9 mouse cellular contexts compared by ENCODE assay signal in genomic region chrX:162266769-162267168, GRCm38 (mm10).
DNase-seq lines count a peak whose midpoint lies in the region; ATAC-seq lines count a peak whose summit lies in the region.
"Had no signal": no experiment of that assay in that cellular context is flagged by ENCODE, and none has a peak within 500 bp of the region (broad histone marks: within the 10 kb centered on the region; RNA-seq: fewer than 3 reads in every experiment).

No protein-coding gene starts in this region.

- no peak overlapping the region for H3K27ac ChIP-seq in heart, embryonic 11.5 days (ENCODE audit: low read depth, low read length)
- peak overlapping the region; percentile 59 for H3K27ac ChIP-seq in hindbrain, embryonic 10.5 days
- no peak overlapping the region for H3K27ac ChIP-seq in midbrain, embryonic 14.5 days (replicated peaks; ENCODE audit: low read depth, low read length)
- H3K27ac ChIP-seq: lung, embryonic 15.5 days had no signal

- no peaks in the 10 kb centered on the region for H3K4me1 ChIP-seq in heart, embryonic 11.5 days (ENCODE audit: control insufficient read depth, insufficient read depth, low read length)
- H3K4me1 ChIP-seq in hindbrain, embryonic 10.5 days (replicated peaks): peaks cover 10% of the 10 kb centered on the region; the same call in 1 of the 2 replicates
- H3K4me1 ChIP-seq in midbrain, embryonic 14.5 days (ENCODE audit: control insufficient read depth, insufficient read depth, low read length): no peaks in the 10 kb centered on the region; the same call in 1 of the 2 replicates
- H3K4me1 ChIP-seq: lung, embryonic 15.5 days had no signal

- no peak overlapping the region for H3K4me2 ChIP-seq in heart, embryonic 11.5 days
- no peak overlapping the region for H3K4me2 ChIP-seq in midbrain, embryonic 14.5 days (ENCODE audit: low read length)
- H3K4me2 ChIP-seq: lung, embryonic 15.5 days had no signal

- H3K27me3 ChIP-seq in heart, embryonic 11.5 days (ENCODE audit: control insufficient read depth, insufficient read depth, low read length): no peaks in the 10 kb centered on the region
- H3K27me3 ChIP-seq in hindbrain, embryonic 10.5 days (ENCODE audit: insufficient read depth, poor library complexity, severe bottlenecking): peaks cover 9% of the 10 kb centered on the region; the same call in 1 of the 2 replicates
- no peaks in the 10 kb centered on the region for H3K27me3 ChIP-seq in midbrain, embryonic 14.5 days (ENCODE audit: control insufficient read depth, insufficient read depth, low read length)
- H3K27me3 ChIP-seq: lung, embryonic 15.5 days had no signal

- no peaks in the 10 kb centered on the region for H3K9me3 ChIP-seq in heart, embryonic 11.5 days (replicated peaks; ENCODE audit: control insufficient read depth, low read length)
- no peaks in the 10 kb centered on the region for H3K9me3 ChIP-seq in hindbrain, embryonic 10.5 days
- H3K9me3 ChIP-seq in midbrain, embryonic 14.5 days (ENCODE audit: control insufficient read depth, low read length): no peaks in the 10 kb centered on the region
- H3K9me3 ChIP-seq: lung, embryonic 15.5 days had no signal

- 65% methylated on average over 1 of the region's 1 CpGs for WGBS in heart, embryonic 11.5 days (ENCODE audit: insufficient replicate concordance)
- WGBS in hindbrain, embryonic 10.5 days: 33% methylated on average over 1 of the region's 1 CpGs
- WGBS in midbrain, embryonic 14.5 days: 23% methylated on average over 1 of the region's 1 CpGs

- intact Hi-C loops in heart, postnatal 10 days (cut with DNase I): no loop called here

- ATAC-seq in heart, embryonic 11.5 days (replicated peaks; ENCODE audit: insufficient number of reproducible peaks, low FRiP score, low TSS enrichment): no peak
- ATAC-seq in midbrain, embryonic 14.5 days (ENCODE audit: low FRiP score, low TSS enrichment): no peak; the same call in 1 of the 2 replicates

- H3K4me3 ChIP-seq in heart, embryonic 11.5 days (ENCODE audit: low read depth, low read length): no peak overlapping the region
- H3K4me3 ChIP-seq in hindbrain, embryonic 10.5 days: no peak overlapping the region
- H3K4me3 ChIP-seq in midbrain, embryonic 14.5 days (replicated peaks; ENCODE audit: low read depth, low read length): no peak overlapping the region
- H3K4me3 ChIP-seq: lung, embryonic 15.5 days had no signal

- peak; percentile 9 to 10 for DNase-seq in heart, postnatal 10 days
- DNase-seq in embryo, embryonic 10 days (ENCODE audit: low spot score): peak; percentile 44
- peak; percentile 23 for DNase-seq in hindbrain, embryonic 10.5 days (ENCODE audit: low spot score)
- peak; percentile 34 for DNase-seq in midbrain, embryonic 14.5 days
- DNase-seq in spleen, adult 18-20 months: no peak
- DNase-seq in lung, postnatal 10 days: no peak
- DNase-seq in thymus, postnatal 36 days: no peak

- no peaks in the 10 kb centered on the region for H3K36me3 ChIP-seq in heart, embryonic 11.5 days (ENCODE audit: control insufficient read depth, insufficient read depth, low read length)
- H3K36me3 ChIP-seq in hindbrain, embryonic 10.5 days: no peaks in the 10 kb centered on the region
- H3K36me3 ChIP-seq in midbrain, embryonic 14.5 days (ENCODE audit: control insufficient read depth, insufficient read depth, low read length): no peaks in the 10 kb centered on the region
- H3K36me3 ChIP-seq: lung, embryonic 15.5 days had no signal

- no peak overlapping the region for H3K9ac ChIP-seq in heart, embryonic 11.5 days (ENCODE audit: low read depth, low read length)
- no peak overlapping the region for H3K9ac ChIP-seq in midbrain, embryonic 14.5 days (replicated peaks; ENCODE audit: low read length)
- H3K9ac ChIP-seq: lung, embryonic 15.5 days had no signal

Comparison
In these comparisons a context has a peak if more than half of its experiments do, and no peak if none do; other contexts are left out.
1. DNase-seq: peak in heart, postnatal 10 days (2 of 2), embryo, embryonic 10 days (single experiment), hindbrain, embryonic 10.5 days (single experiment) and midbrain, embryonic 14.5 days (single experiment); none in spleen, adult 18-20 months (0 of 2), lung, postnatal 10 days (single experiment) and thymus, postnatal 36 days (0 of 2).